Mouse (Mus musculus) stomach, embryonic 14.5 days (tissue): ENCODE results near the gene Spocd1. TPM values are rescaled to one million over a fixed set of nuclear protein-coding genes. Genes with fewer than 3 reads are reported as not detected.

Source experiments
- ATAC-seq: fragments of 200-750 bp; cut with Nextera tagmentation; 2 replicates; pipeline ENCODE4 v1.8.0; 2017; ENCODE audit warnings: low read depth, moderate TSS enrichment; ENCODE audit not compliant: insufficient number of reproducible peaks, insufficient read depth, low FRiP score
- H3K27ac ChIP-seq: fragments of 300-500 bp; sonication (generic); 2 replicates; pipeline ENCODE4 v1.5.1; 2014; ENCODE audit warnings: mild to moderate bottlenecking, low read length, moderate library complexity, mixed read lengths
- H3K27me3 ChIP-seq: fragments of 300-500 bp; sonication (generic); 2 replicates; pipeline ENCODE4 v1.6.1; 2014; ENCODE audit warnings: low read length, control low read depth, mixed read lengths; ENCODE audit not compliant: control insufficient read depth, insufficient read depth
- H3K36me3 ChIP-seq: fragments of 300-500 bp; sonication (generic); 2 replicates; pipeline ENCODE4 v1.6.1; 2014; ENCODE audit warnings: mild to moderate bottlenecking, control low read depth, low read length, moderate library complexity, mixed read lengths; ENCODE audit not compliant: control insufficient read depth, insufficient read depth
- H3K4me1 ChIP-seq: fragments of 300-500 bp; sonication (generic); 2 replicates; pipeline ENCODE4 v1.6.1; 2014; ENCODE audit warnings: low read length, control low read depth, mixed read lengths; ENCODE audit not compliant: control insufficient read depth, insufficient read depth
- H3K4me2 ChIP-seq: fragments of 300-500 bp; sonication (generic); replicated peaks from 2 replicates; pipeline ENCODE4 v1.6.1; 2014; ENCODE audit warnings: low read depth, low read length, control low read depth
- H3K4me3 ChIP-seq: fragments of 300-500 bp; sonication (generic); 2 replicates; pipeline ENCODE4 v1.5.1; 2014; ENCODE audit warnings: low read depth, low read length, control low read depth
- H3K9ac ChIP-seq: fragments of 300-500 bp; sonication (generic); replicated peaks from 2 replicates; pipeline ENCODE4 v1.6.1; 2014; ENCODE audit warnings: low read depth, mild to moderate bottlenecking, control low read depth, low read length, moderate library complexity, mixed read lengths
- H3K9me3 ChIP-seq: fragments of 300-500 bp; sonication (generic); 2 replicates; pipeline ENCODE4 v1.6.1; 2016; ENCODE audit warnings: low read depth, low read length, control low read depth; ENCODE audit not compliant: control insufficient read depth
- WGBS: fragments of 180-500 bp; shearing (Covaris S2); extraction: QIAGEN DNeasy Blood & Tissue Kit; methylation state at CpG from one replicate; pipeline ENCODE4 v1.1.7; 2014; 5-methylcytosine and 5-hydroxymethylcytosine counted together
- polyA plus RNA-seq: library from polyadenylated mRNA; unstranded; fragments of >200 nt; fragmentation: Nextera tagmentation; extraction: Ambion mirVana; gene quantifications from 2 replicates; pipeline ENCODE4 v1.2.1, GENCODE M21; 2014

The Spocd1 gene
- polyA plus RNA-seq, 1 experiment from 2014 or later, result not detected

GRCm38 (mm10) chr4:129971989-129972388, 42.9 kb downstream of the Spocd1 start:
- no peak overlapping the region for H3K9ac ChIP-seq
- H3K27ac ChIP-seq, result no peak overlapping the region
- no peak overlapping the region for H3K4me2 ChIP-seq
- peaks cover 8% of the 10 kb centered on the region; the same call in 1 of the 2 replicates for H3K4me1 ChIP-seq
- no peaks in the 10 kb centered on the region for H3K27me3 ChIP-seq
- no peak overlapping the region for H3K4me3 ChIP-seq
- ATAC-seq, result no peak
- no peaks in the 10 kb centered on the region for H3K36me3 ChIP-seq
- whole genome bisulfite sequencing, result 34% methylated on average over 7 of the region's 7 CpGs
- H3K9me3 ChIP-seq, result no peaks in the 10 kb centered on the region

- no peak overlapping the region for H3K4me2 ChIP-seq
- no peak overlapping the region for H3K27ac ChIP-seq
- WGBS, result 65% methylated on average over 9 of the region's 9 CpGs
- H3K4me3 ChIP-seq, result no peak overlapping the region
- H3K9me3 ChIP-seq, result no peaks in the 10 kb centered on the region
- no peak for ATAC-seq
- H3K9ac ChIP-seq, result no peak overlapping the region
- H3K27me3 ChIP-seq, result no peaks in the 10 kb centered on the region
- H3K36me3 ChIP-seq, result no peaks in the 10 kb centered on the region
- H3K4me1 ChIP-seq, result no peaks in the 10 kb centered on the region
Measured at GRCm38 (mm10) chr4:129974285-129974684, 45.2 kb downstream of the Spocd1 start.

- Histone ChIP-seq H3K9ac (no peak overlapping the region), H3K27me3 (no peaks in the 10 kb centered on the region), H3K4me1 (no peaks in the 10 kb centered on the region), H3K4me2 (no peak overlapping the region), H3K27ac (no peak overlapping the region), H3K9me3 (no peaks in the 10 kb centered on the region), H3K36me3 (no peaks in the 10 kb centered on the region), H3K4me3 (no peak overlapping the region)
- no peak for ATAC-seq
- 50% methylated on average over 4 of the region's 4 CpGs for whole genome bisulfite sequencing
Measured at GRCm38 (mm10) chr4:129977256-129977655, 48.2 kb downstream of the Spocd1 start.

- no peaks in the 10 kb centered on the region for H3K36me3 ChIP-seq
- no peak overlapping the region for H3K4me2 ChIP-seq
- H3K9me3 ChIP-seq, result no peaks in the 10 kb centered on the region
- WGBS, result 77% methylated on average over 4 of the region's 4 CpGs
- peaks cover 2% of the 10 kb centered on the region; the same call in 1 of the 2 replicates for H3K4me1 ChIP-seq
- H3K27me3 ChIP-seq, result no peaks in the 10 kb centered on the region
- no peak for ATAC-seq
- no peak overlapping the region for H3K4me3 ChIP-seq
- H3K9ac ChIP-seq, result no peak overlapping the region
- no peak overlapping the region for H3K27ac ChIP-seq
Measured at GRCm38 (mm10) chr4:129978227-129978626, 49.2 kb downstream of the Spocd1 start.

- H3K27ac ChIP-seq, result no peak overlapping the region
- no peak overlapping the region for H3K9ac ChIP-seq
- no peaks in the 10 kb centered on the region for H3K27me3 ChIP-seq
- H3K4me2 ChIP-seq, result no peak overlapping the region
- no peak overlapping the region for H3K4me3 ChIP-seq
- peaks cover 9% of the 10 kb centered on the region for H3K4me1 ChIP-seq
- WGBS, result 66% methylated on average over 4 of the region's 4 CpGs
- H3K36me3 ChIP-seq, result no peaks in the 10 kb centered on the region
- no peaks in the 10 kb centered on the region for H3K9me3 ChIP-seq
- ATAC-seq, result no peak
Measured at GRCm38 (mm10) chr4:129978930-129979329, 49.9 kb downstream of the Spocd1 start.

DNA sequence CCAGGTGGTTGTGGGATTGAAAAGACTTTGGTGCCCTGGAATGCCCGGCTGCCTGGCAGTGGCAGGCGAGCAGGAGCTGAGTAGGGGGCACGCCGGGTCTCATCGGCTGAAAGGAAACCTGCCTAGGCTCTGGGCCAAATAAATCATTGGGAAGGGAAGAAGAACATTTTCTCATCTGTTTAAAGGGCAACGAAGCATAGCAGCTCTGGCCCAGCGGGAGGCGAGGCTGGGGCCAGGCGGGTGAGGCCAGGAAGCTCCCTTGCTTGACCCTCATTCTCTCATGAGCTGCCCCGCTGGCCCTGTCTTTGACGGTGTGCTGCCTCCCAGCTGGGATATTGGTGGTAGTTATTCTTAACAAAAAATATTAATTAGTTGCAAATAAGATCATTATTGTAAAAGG, 52.6 kb downstream of the Spocd1 start:
- Histone ChIP-seq H3K9me3 (no peaks in the 10 kb centered on the region), H3K4me2 (no peak overlapping the region), H3K36me3 (no peaks in the 10 kb centered on the region), H3K27me3 (peaks cover 5% of the 10 kb centered on the region; the same call in 1 of the 2 replicates), H3K9ac (no peak overlapping the region), H3K4me3 (no peak overlapping the region), H3K27ac (no peak overlapping the region), H3K4me1 (peaks cover 19% of the 10 kb centered on the region)
- no peak for ATAC-seq
- 63% methylated on average over 11 of the region's 11 CpGs for WGBS

DNA sequence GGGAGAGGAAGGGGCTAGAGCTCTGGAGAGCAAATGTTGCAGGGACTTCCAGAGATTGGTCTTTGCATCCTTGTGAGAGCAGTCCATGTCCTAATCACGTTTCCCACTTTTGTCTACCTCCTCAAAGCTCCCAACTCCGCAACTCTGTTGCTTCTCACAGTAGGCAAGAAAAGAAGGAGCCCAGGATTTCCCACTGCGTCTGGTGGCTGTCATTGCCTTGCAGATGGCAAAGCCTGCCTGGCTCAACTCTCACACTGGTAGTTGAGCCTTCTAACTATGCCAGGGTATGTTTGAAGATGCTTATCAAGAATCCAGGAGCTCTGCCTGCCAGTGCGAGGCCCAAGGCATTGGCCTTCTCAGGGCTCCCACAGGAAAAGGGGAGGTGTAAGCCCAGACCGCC, 54.0 kb downstream of the Spocd1 start:
- 19% methylated on average over 5 of the region's 5 CpGs for whole genome bisulfite sequencing

GRCm38 (mm10) chr4:129983764-129984420, 54.8 kb downstream of the Spocd1 start:
- H3K36me3 ChIP-seq, result no peaks in the 10 kb centered on the region
- peak; percentile 15; the same call in 1 of the 2 replicates for ATAC-seq
- no peak overlapping the region for H3K9ac ChIP-seq
- peaks cover 25% of the 10 kb centered on the region for H3K4me1 ChIP-seq
- H3K9me3 ChIP-seq, result no peaks in the 10 kb centered on the region
- H3K27ac ChIP-seq, result no peak overlapping the region
- H3K4me2 ChIP-seq, result peak overlapping the region; percentile 97
- H3K4me3 ChIP-seq, result peak overlapping the region; percentile 63
- 4% methylated on average over 15 of the region's 15 CpGs for WGBS
- H3K27me3 ChIP-seq, result peaks cover 10% of the 10 kb centered on the region; the same call in 1 of the 2 replicates

More for the DNA sequence above, 54.0 kb downstream of the Spocd1 start:
- H3K9me3 ChIP-seq, result no peaks in the 10 kb centered on the region
- peaks cover 25% of the 10 kb centered on the region for H3K4me1 ChIP-seq
- no peak for ATAC-seq
- no peak overlapping the region for H3K9ac ChIP-seq
- H3K4me3 ChIP-seq, result no peak overlapping the region
- H3K36me3 ChIP-seq, result no peaks in the 10 kb centered on the region
- no peak overlapping the region for H3K27ac ChIP-seq
- H3K4me2 ChIP-seq, result no peak overlapping the region
- H3K27me3 ChIP-seq, result peaks cover 10% of the 10 kb centered on the region; the same call in 1 of the 2 replicates
